Mouse (Mus musculus) lung, embryonic 16.5 days (tissue): ENCODE results near the gene Creb3l1. TPM values are rescaled to one million over a fixed set of nuclear protein-coding genes. Genes with fewer than 3 reads are reported as not detected.
A peak's percentile ranks its signal among the peaks of the same experiment; 100 is the strongest.

Experiments used
- ATAC-seq: fragments of 200-750 bp; cut with Nextera tagmentation; 2 replicates; pipeline ENCODE4 v1.8.0; 2017; ENCODE audit warnings: low read depth, mild to moderate bottlenecking, moderate library complexity
- H3K27ac ChIP-seq: fragments of 300-500 bp; sonication (generic); 2 replicates; pipeline ENCODE4 v1.5.1; 2014; ENCODE audit warnings: mild to moderate bottlenecking, control low read depth, low read length
- H3K27me3 ChIP-seq: fragments of 300-500 bp; sonication (generic); 2 replicates; pipeline ENCODE4 v1.6.1; 2014; ENCODE audit warnings: low read depth, low read length, mixed read lengths; ENCODE audit not compliant: control insufficient read depth, insufficient read depth
- H3K36me3 ChIP-seq: fragments of 300-500 bp; sonication (generic); 2 replicates; pipeline ENCODE4 v1.6.1; 2014; ENCODE audit warnings: low read length; ENCODE audit not compliant: control insufficient read depth, insufficient read depth
- H3K4me1 ChIP-seq: fragments of 300-500 bp; sonication (generic); replicated peaks from 2 replicates; pipeline ENCODE4 v1.6.1; 2014; ENCODE audit warnings: low read length, mixed read lengths; ENCODE audit not compliant: control insufficient read depth, insufficient read depth
- H3K4me2 ChIP-seq: fragments of 300-500 bp; sonication (generic); 2 replicates; pipeline ENCODE4 v1.6.1; 2014; ENCODE audit warnings: low read depth, low read length, control low read depth
- H3K4me3 ChIP-seq: fragments of 300-500 bp; sonication (generic); 2 replicates; pipeline ENCODE4 v1.5.1; 2014; ENCODE audit warnings: mild to moderate bottlenecking, low read length, control low read depth
- H3K9ac ChIP-seq: fragments of 300-500 bp; sonication (generic); 2 replicates; pipeline ENCODE4 v1.6.1; 2014; ENCODE audit warnings: low read length, control low read depth
- H3K9me3 ChIP-seq: fragments of 300-500 bp; sonication (generic); 2 replicates; pipeline ENCODE4 v1.6.1; 2016; ENCODE audit warnings: low read length; ENCODE audit not compliant: control insufficient read depth
- WGBS: fragments of 180-500 bp; shearing (Covaris S2); extraction: QIAGEN DNeasy Blood & Tissue Kit; methylation state at CpG from one replicate; pipeline ENCODE4 v1.1.7; 2014; 5-methylcytosine and 5-hydroxymethylcytosine counted together
- polyA plus RNA-seq: library from polyadenylated mRNA; unstranded; fragments of >200 nt; fragmentation: Nextera tagmentation; extraction: Ambion mirVana; gene quantifications from 2 replicates; pipeline ENCODE4 v1.2.1, GENCODE M21; 2015

Gene Creb3l1
- polyA plus RNA-seq, 1 experiment from 2014 or later = 15.1 TPM

DNA sequence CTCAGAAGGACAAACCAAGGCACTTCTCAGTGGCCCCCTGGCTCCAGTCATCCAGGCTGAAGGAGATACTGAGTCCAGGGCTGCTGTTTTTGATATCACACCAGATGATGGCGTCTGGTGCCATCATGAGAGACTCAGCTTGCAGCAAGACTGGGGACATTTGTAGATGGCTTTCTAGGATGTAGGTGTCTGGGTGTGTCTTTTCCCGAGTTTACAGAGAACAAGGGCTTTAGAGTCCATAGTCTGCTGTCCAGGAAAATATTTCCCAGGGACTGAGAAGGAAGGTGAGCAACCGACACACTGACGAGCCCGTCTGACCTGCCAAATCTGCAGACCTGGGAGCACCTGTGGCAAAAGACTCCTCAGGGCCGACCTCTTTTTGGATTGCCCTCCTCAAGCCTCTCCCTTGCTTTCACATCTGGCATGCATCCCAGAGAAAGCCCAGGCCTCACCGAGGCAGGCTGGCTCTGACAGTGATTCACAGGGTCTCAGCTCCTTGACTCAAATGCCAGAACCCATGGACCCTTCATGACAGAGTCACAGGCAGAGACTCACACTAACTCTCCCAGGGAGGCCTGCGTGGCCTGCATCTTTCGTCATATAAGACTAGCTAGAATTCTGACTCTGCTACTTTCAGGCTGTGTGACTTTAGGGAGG lies 23.9 kb upstream of the Creb3l1 start:
- Histone ChIP-seq H3K4me1 (no peaks in the 10 kb centered on the region), H3K4me3 (no peak overlapping the region), H3K4me2 (no peak overlapping the region), H3K36me3 (no peaks in the 10 kb centered on the region), H3K27ac (no peak overlapping the region), H3K9me3 (no peaks in the 10 kb centered on the region), H3K27me3 (no peaks in the 10 kb centered on the region), H3K9ac (no peak overlapping the region)
- WGBS = 62% methylated on average over 9 of the region's 9 CpGs
- ATAC-seq = no peak

DNA sequence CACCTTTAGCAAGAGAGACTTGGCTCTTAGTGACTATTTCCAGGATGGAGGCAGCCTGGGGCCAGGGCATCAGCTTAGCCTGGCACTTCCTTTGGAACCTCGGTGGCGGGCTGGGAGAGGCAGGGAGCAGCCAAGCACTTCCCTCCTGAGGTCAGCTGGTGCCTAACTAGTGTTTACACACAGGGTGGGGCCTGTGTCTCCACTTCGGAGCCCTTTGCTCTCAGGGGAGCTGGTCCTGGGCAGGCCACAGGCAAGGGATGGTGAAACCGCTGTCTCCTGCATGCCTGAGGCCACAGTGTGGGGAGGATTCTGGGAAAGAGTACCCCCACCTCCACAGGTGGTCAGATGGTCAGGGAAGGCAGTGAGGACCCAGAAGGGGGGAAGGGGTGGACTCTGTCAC lies 23.3 kb upstream of the Creb3l1 start:
- ATAC-seq = 0 out of 2 replicates have a peak, but pooled peaks have one; percentile 38

GRCm38 (mm10) chr2:92043285-92043684 lies 19.0 kb upstream of the Creb3l1 start:
- H3K27ac ChIP-seq = no peak overlapping the region
- no peak overlapping the region for H3K4me2 ChIP-seq
- ATAC-seq = no peak
- no peaks in the 10 kb centered on the region for H3K4me1 ChIP-seq
- no peak overlapping the region for H3K4me3 ChIP-seq
- no peaks in the 10 kb centered on the region for H3K9me3 ChIP-seq
- 78% methylated on average over 12 of the region's 12 CpGs for WGBS
- H3K36me3 ChIP-seq = no peaks in the 10 kb centered on the region
- H3K27me3 ChIP-seq = no peaks in the 10 kb centered on the region
- H3K9ac ChIP-seq = no peak overlapping the region

More for the DNA sequence above, 23.3 kb upstream of the Creb3l1 start:
- Histone ChIP-seq H3K27ac (no peak overlapping the region), H3K9me3 (no peaks in the 10 kb centered on the region), H3K27me3 (no peaks in the 10 kb centered on the region), H3K4me1 (no peaks in the 10 kb centered on the region), H3K9ac (no peak overlapping the region), H3K36me3 (no peaks in the 10 kb centered on the region), H3K4me2 (no peak overlapping the region), H3K4me3 (no peak overlapping the region)
- WGBS = 30% methylated on average over 4 of the region's 4 CpGs

DNA sequence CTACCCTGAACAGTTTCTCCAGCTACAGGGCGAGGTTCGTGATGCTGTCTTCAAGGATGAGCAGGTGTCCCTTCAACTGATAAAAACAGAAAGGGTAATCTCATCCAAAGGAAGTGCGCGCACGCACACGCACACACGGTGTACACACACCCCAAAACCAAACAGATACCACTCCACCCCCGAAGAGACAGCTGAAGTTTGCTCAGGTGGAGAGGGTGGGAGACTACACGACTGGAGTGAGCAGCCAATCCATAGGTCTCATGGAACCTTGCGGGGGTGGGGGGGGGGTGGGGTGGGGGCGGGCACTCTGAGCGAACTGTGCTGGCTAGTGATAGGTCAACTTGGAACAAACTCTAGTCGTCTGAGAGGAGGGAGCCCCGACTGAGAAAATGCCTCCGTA lies 17.2 kb upstream of the Creb3l1 start:
- no peak for ATAC-seq
- Histone ChIP-seq H3K4me3 (no peak overlapping the region), H3K27me3 (no peaks in the 10 kb centered on the region), H3K9ac (no peak overlapping the region), H3K4me2 (no peak overlapping the region), H3K4me1 (no peaks in the 10 kb centered on the region), H3K9me3 (no peaks in the 10 kb centered on the region), H3K27ac (no peak overlapping the region), H3K36me3 (no peaks in the 10 kb centered on the region)
- WGBS = 70% methylated on average over 15 of the region's 15 CpGs

DNA sequence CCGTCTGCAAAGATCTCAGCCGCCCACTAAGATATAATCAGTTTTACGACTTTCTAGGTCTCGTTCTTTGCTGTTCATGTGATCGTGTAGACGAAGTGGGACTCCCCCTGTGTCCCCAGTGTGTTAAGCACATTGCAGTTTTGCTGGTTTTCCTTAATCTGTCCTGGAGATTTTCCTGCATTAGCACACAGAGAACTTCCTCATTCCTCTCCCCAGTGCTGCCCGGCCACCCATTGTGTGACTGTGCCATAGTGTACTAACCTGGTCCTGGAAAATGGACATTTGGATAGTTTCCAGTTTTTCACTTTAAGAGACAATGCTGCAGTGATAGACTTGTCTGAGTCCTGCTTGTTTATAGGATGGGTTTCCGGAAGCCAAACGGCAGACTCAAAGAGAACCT lies 10.0 kb upstream of the Creb3l1 start:
- H3K27me3 ChIP-seq = no peaks in the 10 kb centered on the region
- H3K4me1 ChIP-seq = 0 out of 2 replicates have a peak, but pooled peaks cover 2% of the 10 kb centered on the region
- H3K9me3 ChIP-seq = no peaks in the 10 kb centered on the region
- peak; percentile 43; the same call in 1 of the 2 replicates for ATAC-seq
- no peak overlapping the region for H3K9ac ChIP-seq
- 54% methylated on average over 9 of the region's 9 CpGs for WGBS
- H3K4me2 ChIP-seq = no peak overlapping the region
- no peak overlapping the region for H3K27ac ChIP-seq
- H3K4me3 ChIP-seq = no peak overlapping the region
- no peaks in the 10 kb centered on the region for H3K36me3 ChIP-seq

- ATAC-seq = no peak
- WGBS = 80% methylated on average over 8 of the region's 8 CpGs
Measured at GRCm38 (mm10) chr2:92030554-92030953, 6.3 kb upstream of the Creb3l1 start.

GRCm38 (mm10) chr2:92029387-92030133 lies 5.3 kb upstream of the Creb3l1 start:
- H3K4me1 ChIP-seq = peaks cover 7% of the 10 kb centered on the region
- no peaks in the 10 kb centered on the region for H3K36me3 ChIP-seq
- peak; percentile 48 for ATAC-seq
- no peak overlapping the region for H3K9ac ChIP-seq
- WGBS = 45% methylated on average over 10 of the region's 10 CpGs
- no peaks in the 10 kb centered on the region for H3K27me3 ChIP-seq
- no peaks in the 10 kb centered on the region for H3K9me3 ChIP-seq
- H3K27ac ChIP-seq = peak overlapping the region; percentile 18
- no peak overlapping the region for H3K4me2 ChIP-seq
- H3K4me3 ChIP-seq = no peak overlapping the region

More at GRCm38 (mm10) chr2:92030554-92030953, 6.3 kb upstream of the Creb3l1 start:
- no peak overlapping the region for H3K4me3 ChIP-seq
- no peaks in the 10 kb centered on the region for H3K27me3 ChIP-seq
- no peaks in the 10 kb centered on the region for H3K36me3 ChIP-seq
- H3K27ac ChIP-seq = no peak overlapping the region
- no peak overlapping the region for H3K4me2 ChIP-seq
- peaks cover 7% of the 10 kb centered on the region for H3K4me1 ChIP-seq
- no peak overlapping the region for H3K9ac ChIP-seq
- no peaks in the 10 kb centered on the region for H3K9me3 ChIP-seq

- peak overlapping the region; percentile 37; the same call in 1 of the 2 replicates for H3K27ac ChIP-seq
- no peak overlapping the region for H3K9ac ChIP-seq
- no peak overlapping the region for H3K4me2 ChIP-seq
- ATAC-seq = no peak
- WGBS = 41% methylated on average over 11 of the region's 11 CpGs
- no peaks in the 10 kb centered on the region for H3K27me3 ChIP-seq
- H3K36me3 ChIP-seq = no peaks in the 10 kb centered on the region
- H3K4me1 ChIP-seq = peaks cover 9% of the 10 kb centered on the region
- H3K9me3 ChIP-seq = no peaks in the 10 kb centered on the region
- H3K4me3 ChIP-seq = no peak overlapping the region
Measured at GRCm38 (mm10) chr2:92027811-92028590, 3.7 kb upstream of the Creb3l1 start.

DNA sequence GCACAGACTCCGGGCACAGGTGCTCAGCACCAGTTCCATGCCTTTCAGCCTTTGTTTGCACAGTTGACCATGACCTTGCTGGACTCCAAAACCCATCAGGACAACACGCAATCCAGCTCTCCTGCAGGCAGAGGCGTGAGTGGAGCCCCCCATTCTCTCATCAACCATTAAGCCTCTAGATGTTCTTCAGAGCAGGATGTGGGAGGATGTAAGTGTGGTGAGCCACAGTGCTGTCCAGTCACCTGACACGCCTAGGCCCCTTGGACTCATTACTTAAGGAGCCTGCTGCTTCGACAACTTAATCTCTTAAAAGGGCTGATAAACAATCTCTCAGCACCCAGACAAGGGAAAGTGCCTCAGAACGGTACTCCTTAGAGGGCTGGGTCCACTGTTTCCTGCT lies 1.7 kb upstream of the Creb3l1 start:
- H3K27me3 ChIP-seq = no peaks in the 10 kb centered on the region
- no peak overlapping the region for H3K27ac ChIP-seq
- H3K36me3 ChIP-seq = no peaks in the 10 kb centered on the region
- H3K4me3 ChIP-seq = no peak overlapping the region
- peaks cover 14% of the 10 kb centered on the region for H3K4me1 ChIP-seq
- ATAC-seq = no peak
- H3K4me2 ChIP-seq = no peak overlapping the region
- 54% methylated on average over 6 of the region's 6 CpGs for WGBS
- no peak overlapping the region for H3K9ac ChIP-seq
- no peaks in the 10 kb centered on the region for H3K9me3 ChIP-seq
